Mouse (Mus musculus) erythroblast, embryonic 14.5 days (primary cell): ENCODE measurements around the gene Igsf11.

Experiments used
- GATA1 ChIP-seq: IDR thresholded peaks from 2 replicates; pipeline ENCODE4 v1.6.1; 2012; ENCODE audit warnings: low read length, inconsistent platforms, mixed read lengths
- TAL1 ChIP-seq: IDR thresholded peaks from 3 replicates; pipeline ENCODE4 v1.6.1; 2012; ENCODE audit warnings: low read length, inconsistent platforms, mixed read lengths

GRCm38 (mm10) chr16:38985411-38985810 lies 92.9 kb downstream of the Igsf11 start:
- TF ChIP-seq GATA1 (no peak), TAL1 (no peak)
